Mouse (Mus musculus): Measurements from ENCODE around the gene Dnaaf5. TPM values are rescaled to one million over a fixed set of nuclear protein-coding genes. Genes with fewer than 3 reads are reported as not detected.

Dnaaf5 gene
- polyA plus RNA-seq, 1 experiment from 2014 or later: 5.8 TPM

DNA sequence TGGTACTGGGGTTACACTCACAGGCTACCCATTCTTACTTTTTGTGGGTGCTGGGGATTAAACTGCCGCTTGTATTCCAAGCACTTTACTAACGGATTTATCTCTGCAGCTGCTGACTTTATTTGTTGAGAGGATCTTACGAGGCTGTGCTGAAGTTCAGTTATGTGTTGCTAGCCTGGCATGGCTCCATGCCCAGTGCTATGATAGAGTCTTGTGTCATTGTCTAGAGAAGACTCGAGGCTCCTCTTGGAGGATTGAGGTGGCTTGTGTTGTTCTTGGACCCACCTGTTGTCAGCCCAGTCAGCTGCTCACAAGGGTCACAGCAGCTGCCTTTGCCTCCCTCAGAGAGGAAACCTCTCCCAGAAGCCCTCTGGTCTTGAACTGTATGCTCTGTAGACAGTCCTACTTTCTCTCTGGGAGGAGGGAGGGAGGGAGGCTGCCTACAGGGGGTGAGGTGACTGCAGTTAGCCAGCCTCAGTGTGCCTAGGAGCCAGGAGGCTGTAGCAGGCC lies 70.0 kb downstream of the Dnaaf5 start:
- peaks cover 73% of the 10 kb centered on the region for H3K36me3 ChIP-seq (ENCODE audit: control insufficient read depth, insufficient read depth, low read length)

DNA sequence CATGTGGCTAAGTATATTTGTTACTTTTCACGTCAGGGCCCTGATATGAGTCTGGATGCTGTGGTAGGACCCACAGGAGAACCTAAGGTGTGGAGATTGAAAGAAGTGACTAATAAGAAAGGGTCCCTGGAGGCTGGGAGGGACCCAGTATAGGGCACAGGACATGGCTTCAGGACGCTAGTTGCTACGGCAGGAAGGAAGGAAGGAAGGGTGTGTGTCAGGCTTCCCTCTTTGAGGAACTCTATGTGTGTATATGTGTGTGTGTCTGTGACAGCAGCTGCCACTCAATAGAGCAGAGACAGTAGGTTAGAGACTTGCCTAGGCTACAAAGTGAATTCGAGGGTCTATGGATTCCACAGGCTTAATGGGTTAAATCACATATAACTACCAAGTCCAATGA lies 70.6 kb downstream of the Dnaaf5 start:
- Histone ChIP-seq H3K27ac (replicated peaks; ENCODE audit: low read depth, low read length) (no peak overlapping the region), H3K27me3 (replicated peaks; ENCODE audit: control insufficient read depth, insufficient read depth, low read length) (no peaks in the 10 kb centered on the region), H3K9ac (ENCODE audit: low read depth, low read length) (no peak overlapping the region), H3K4me2 (ENCODE audit: low read depth, low read length) (no peak overlapping the region), H3K4me3 (ENCODE audit: low read depth, low read length) (no peak overlapping the region), H3K36me3 (ENCODE audit: control insufficient read depth, insufficient read depth, low read length) (peaks cover 73% of the 10 kb centered on the region), H3K9me3 (ENCODE audit: control insufficient read depth, low read length) (no peaks in the 10 kb centered on the region), H3K4me1 (ENCODE audit: control insufficient read depth, insufficient read depth, low read length) (no peaks in the 10 kb centered on the region)
- DNase-seq (ENCODE audit: low spot score) (no peak), ATAC-seq (ENCODE audit: low read depth) (no peak)
- 76% methylated on average over 4 of the region's 4 CpGs for WGBS

More for the DNA sequence above, 70.0 kb downstream of the Dnaaf5 start:
- peak; percentile 47 for ATAC-seq (ENCODE audit: low read depth)
- Histone ChIP-seq H3K4me2 (ENCODE audit: low read depth, low read length) (no peak overlapping the region), H3K9ac (ENCODE audit: low read depth, low read length) (no peak overlapping the region), H3K27ac (replicated peaks; ENCODE audit: low read depth, low read length) (no peak overlapping the region), H3K27me3 (replicated peaks; ENCODE audit: control insufficient read depth, insufficient read depth, low read length) (no peaks in the 10 kb centered on the region), H3K9me3 (ENCODE audit: control insufficient read depth, low read length) (no peaks in the 10 kb centered on the region), H3K4me3 (ENCODE audit: low read depth, low read length) (no peak overlapping the region), H3K4me1 (ENCODE audit: control insufficient read depth, insufficient read depth, low read length) (no peaks in the 10 kb centered on the region)
- WGBS: 81% methylated on average over 4 of the region's 4 CpGs
- peak; percentile 48 for DNase-seq (ENCODE audit: low spot score)

DNA sequence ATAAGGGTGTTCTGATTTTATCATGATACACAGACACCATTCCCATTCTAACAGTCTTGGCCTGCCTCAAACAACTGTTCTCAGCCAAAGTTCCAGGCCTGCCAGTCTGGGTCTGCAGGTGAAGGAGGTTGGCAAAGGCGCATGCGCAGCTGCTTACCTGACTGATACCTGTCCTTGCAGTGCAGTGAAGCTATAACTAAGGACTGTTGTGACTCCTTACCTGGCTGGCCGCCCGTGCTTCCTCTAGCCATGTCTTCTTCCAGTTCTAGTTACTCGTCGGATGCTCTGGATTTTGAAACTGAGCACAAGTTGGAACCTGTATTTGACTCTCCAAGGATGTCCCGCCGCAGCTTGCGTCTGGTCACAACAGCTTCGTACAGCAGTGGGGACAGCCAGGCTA lies 73.3 kb downstream of the Dnaaf5 start:
- ATAC-seq (ENCODE audit: low read depth) (no peak), DNase-seq (ENCODE audit: low spot score) (no peak)
- H3K36me3 ChIP-seq (ENCODE audit: control insufficient read depth, insufficient read depth, low read length): peaks cover 84% of the 10 kb centered on the region
- H3K9ac ChIP-seq (ENCODE audit: low read depth, low read length): no peak overlapping the region
- no peaks in the 10 kb centered on the region for H3K27me3 ChIP-seq (replicated peaks; ENCODE audit: control insufficient read depth, insufficient read depth, low read length)
- WGBS: 95% methylated on average over 10 of the region's 10 CpGs
- no peak overlapping the region for H3K4me3 ChIP-seq (ENCODE audit: low read depth, low read length)
- H3K9me3 ChIP-seq (ENCODE audit: control insufficient read depth, low read length): no peaks in the 10 kb centered on the region
- H3K27ac ChIP-seq (replicated peaks; ENCODE audit: low read depth, low read length): no peak overlapping the region
- no peaks in the 10 kb centered on the region for H3K4me1 ChIP-seq (ENCODE audit: control insufficient read depth, insufficient read depth, low read length)
- H3K4me2 ChIP-seq (ENCODE audit: low read depth, low read length): no peak overlapping the region

DNA sequence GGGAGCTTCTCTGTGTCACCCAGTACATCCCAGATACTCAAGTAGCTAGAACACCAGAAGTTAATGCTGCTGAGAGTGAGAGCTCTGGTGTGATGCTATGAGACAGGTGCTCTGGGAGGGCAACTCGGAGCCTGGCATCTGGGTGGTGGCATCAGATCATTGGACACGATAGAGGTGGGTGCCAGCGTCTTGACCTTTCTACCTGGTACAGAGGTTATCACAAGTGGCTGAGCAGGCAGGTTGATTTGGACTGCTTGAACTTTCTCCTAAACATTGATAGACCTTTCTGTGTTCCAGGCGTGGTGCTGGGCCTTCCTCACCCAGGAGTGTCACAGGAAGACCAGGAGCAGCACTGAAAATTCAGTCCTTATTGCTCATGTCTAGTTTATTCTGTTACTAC lies 77.2 kb downstream of the Dnaaf5 start:
- WGBS: 95% methylated on average over 4 of the region's 4 CpGs
- H3K9ac ChIP-seq (ENCODE audit: low read depth, low read length): no peak overlapping the region
- no peak overlapping the region for H3K4me3 ChIP-seq (ENCODE audit: low read depth, low read length)
- no peaks in the 10 kb centered on the region for H3K4me1 ChIP-seq (ENCODE audit: control insufficient read depth, insufficient read depth, low read length)
- H3K9me3 ChIP-seq (ENCODE audit: control insufficient read depth, low read length): no peaks in the 10 kb centered on the region
- H3K4me2 ChIP-seq (ENCODE audit: low read depth, low read length): no peak overlapping the region
- ATAC-seq (ENCODE audit: low read depth) (no peak), DNase-seq (ENCODE audit: low spot score) (no peak)
- H3K27me3 ChIP-seq (replicated peaks; ENCODE audit: control insufficient read depth, insufficient read depth, low read length): no peaks in the 10 kb centered on the region
- peaks cover 93% of the 10 kb centered on the region for H3K36me3 ChIP-seq (ENCODE audit: control insufficient read depth, insufficient read depth, low read length)
- no peak overlapping the region for H3K27ac ChIP-seq (replicated peaks; ENCODE audit: low read depth, low read length)

DNA sequence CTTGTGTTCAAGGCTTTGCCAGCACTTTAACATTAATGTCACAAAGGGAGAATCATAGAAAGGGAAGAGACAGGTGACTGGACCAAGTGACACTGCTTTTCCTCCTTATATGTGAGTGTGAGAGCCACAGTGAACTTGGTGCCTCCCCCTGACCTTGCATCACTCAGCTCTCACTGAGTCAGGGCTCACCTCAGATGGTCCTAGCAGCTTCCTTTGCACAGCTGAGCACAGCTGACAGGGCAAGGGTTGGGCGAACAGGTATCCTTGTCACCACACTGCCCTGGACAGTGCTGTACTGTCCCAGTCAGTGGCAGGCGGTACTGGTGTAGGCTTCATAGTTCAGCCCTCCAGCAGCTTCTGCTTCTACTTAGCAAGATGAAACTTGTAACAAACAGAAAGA lies 77.6 kb downstream of the Dnaaf5 start:
- no peak overlapping the region for H3K4me2 ChIP-seq (ENCODE audit: low read depth, low read length)
- ATAC-seq (ENCODE audit: low read depth): no peak
- no peaks in the 10 kb centered on the region for H3K27me3 ChIP-seq (replicated peaks; ENCODE audit: control insufficient read depth, insufficient read depth, low read length)
- H3K36me3 ChIP-seq (ENCODE audit: control insufficient read depth, insufficient read depth, low read length): peaks cover 93% of the 10 kb centered on the region
- no peak for DNase-seq (ENCODE audit: low spot score)
- 100% methylated on average over 2 of the region's 2 CpGs for WGBS
- H3K9me3 ChIP-seq (ENCODE audit: control insufficient read depth, low read length): no peaks in the 10 kb centered on the region
- H3K4me3 ChIP-seq (ENCODE audit: low read depth, low read length): no peak overlapping the region
- no peaks in the 10 kb centered on the region for H3K4me1 ChIP-seq (ENCODE audit: control insufficient read depth, insufficient read depth, low read length)
- no peak overlapping the region for H3K27ac ChIP-seq (replicated peaks; ENCODE audit: low read depth, low read length)
- H3K9ac ChIP-seq (ENCODE audit: low read depth, low read length): no peak overlapping the region

DNA sequence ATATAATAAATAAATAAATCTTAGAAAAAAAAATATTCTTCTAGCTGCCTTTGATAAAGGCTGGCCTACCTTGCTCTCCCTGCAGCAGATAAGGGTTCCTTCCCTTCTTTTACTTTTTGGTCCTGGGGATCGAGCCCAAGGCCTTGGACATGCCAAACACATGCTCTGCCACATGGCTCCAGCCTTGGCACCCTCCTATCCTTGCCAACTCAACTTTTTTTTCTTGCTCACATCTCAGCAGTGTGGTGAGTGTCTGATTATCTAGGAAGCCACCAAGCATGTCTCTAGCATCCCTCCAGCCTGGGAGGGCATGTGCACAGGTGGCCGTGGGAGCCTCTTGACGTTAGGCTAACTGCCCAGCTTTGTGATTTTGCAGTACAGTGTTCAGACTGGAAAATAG lies 78.3 kb downstream of the Dnaaf5 start:
- 100% methylated on average over 3 of the region's 3 CpGs for WGBS
- H3K27me3 ChIP-seq (replicated peaks; ENCODE audit: control insufficient read depth, insufficient read depth, low read length): no peaks in the 10 kb centered on the region

DNA sequence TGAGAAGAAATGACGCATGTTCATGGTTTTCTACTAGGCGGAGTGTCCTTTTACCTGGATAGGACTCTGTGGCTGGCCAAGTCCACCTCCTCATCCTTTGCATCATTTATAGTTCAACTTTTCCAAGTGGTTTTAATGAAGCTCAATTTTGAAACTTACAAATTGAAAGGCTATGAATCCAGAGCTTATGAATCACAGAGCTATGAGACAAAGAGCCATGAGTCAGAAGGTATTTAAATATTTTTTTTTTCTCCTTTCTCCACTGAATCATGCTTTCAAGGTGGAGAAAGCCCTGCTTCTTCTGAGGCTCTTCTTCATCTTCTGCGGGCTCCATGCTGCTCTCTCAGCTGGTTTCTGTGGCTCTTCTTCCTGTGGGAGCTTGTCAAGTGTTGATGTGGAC lies 79.7 kb downstream of the Dnaaf5 start:
- ATAC-seq (ENCODE audit: low read depth) (no peak), DNase-seq (ENCODE audit: low spot score) (no peak)
- no peak overlapping the region for H3K4me2 ChIP-seq (ENCODE audit: low read depth, low read length)
- H3K9me3 ChIP-seq (ENCODE audit: control insufficient read depth, low read length): no peaks in the 10 kb centered on the region
- no peak overlapping the region for H3K9ac ChIP-seq (ENCODE audit: low read depth, low read length)
- H3K27ac ChIP-seq (replicated peaks; ENCODE audit: low read depth, low read length): no peak overlapping the region
- H3K4me3 ChIP-seq (ENCODE audit: low read depth, low read length): no peak overlapping the region
- H3K36me3 ChIP-seq (ENCODE audit: control insufficient read depth, insufficient read depth, low read length): peaks cover 93% of the 10 kb centered on the region
- H3K4me1 ChIP-seq (ENCODE audit: control insufficient read depth, insufficient read depth, low read length): no peaks in the 10 kb centered on the region
- no peaks in the 10 kb centered on the region for H3K27me3 ChIP-seq (replicated peaks; ENCODE audit: control insufficient read depth, insufficient read depth, low read length)
- WGBS: 98% methylated on average over 3 of the region's 3 CpGs

More for the DNA sequence above, 78.3 kb downstream of the Dnaaf5 start:
- ATAC-seq (ENCODE audit: low read depth): no peak
- Histone ChIP-seq H3K4me2 (ENCODE audit: low read depth, low read length) (no peak overlapping the region), H3K4me3 (ENCODE audit: low read depth, low read length) (no peak overlapping the region), H3K9me3 (ENCODE audit: control insufficient read depth, low read length) (no peaks in the 10 kb centered on the region), H3K27ac (replicated peaks; ENCODE audit: low read depth, low read length) (no peak overlapping the region), H3K4me1 (ENCODE audit: control insufficient read depth, insufficient read depth, low read length) (no peaks in the 10 kb centered on the region), H3K9ac (ENCODE audit: low read depth, low read length) (no peak overlapping the region), H3K36me3 (ENCODE audit: control insufficient read depth, insufficient read depth, low read length) (peaks cover 93% of the 10 kb centered on the region)
- DNase-seq (ENCODE audit: low spot score): no peak

DNA sequence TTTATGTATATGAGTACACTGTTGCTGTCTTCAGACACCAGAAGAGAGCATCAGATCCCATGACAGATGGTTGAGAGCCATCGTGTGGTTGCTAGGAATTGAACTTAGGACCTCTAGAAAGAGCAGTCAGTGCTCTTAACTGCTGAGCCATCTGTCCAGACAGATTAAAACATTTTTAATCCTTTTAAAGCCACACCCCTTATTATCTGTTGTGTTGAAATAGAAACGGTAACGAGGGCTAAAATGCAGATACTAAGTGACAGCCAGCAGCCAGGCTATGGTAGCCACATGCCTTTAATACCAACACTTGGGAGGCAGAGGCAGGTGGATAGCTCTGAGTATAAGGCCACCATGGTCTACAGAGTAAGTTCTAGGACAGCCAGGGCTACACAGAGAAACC lies 82.1 kb downstream of the Dnaaf5 start:
- H3K4me3 ChIP-seq (ENCODE audit: low read depth, low read length): no peak overlapping the region
- H3K9ac ChIP-seq (ENCODE audit: low read depth, low read length): no peak overlapping the region
- peaks cover 93% of the 10 kb centered on the region for H3K36me3 ChIP-seq (ENCODE audit: control insufficient read depth, insufficient read depth, low read length)
- H3K27ac ChIP-seq (replicated peaks; ENCODE audit: low read depth, low read length): no peak overlapping the region
- no peaks in the 10 kb centered on the region for H3K27me3 ChIP-seq (replicated peaks; ENCODE audit: control insufficient read depth, insufficient read depth, low read length)
- no peaks in the 10 kb centered on the region for H3K4me1 ChIP-seq (ENCODE audit: control insufficient read depth, insufficient read depth, low read length)
- WGBS: 82% methylated on average over 3 of the region's 3 CpGs
- H3K9me3 ChIP-seq (ENCODE audit: control insufficient read depth, low read length): no peaks in the 10 kb centered on the region
- H3K4me2 ChIP-seq (ENCODE audit: low read depth, low read length): no peak overlapping the region
- ATAC-seq (ENCODE audit: low read depth) (no peak), DNase-seq (ENCODE audit: low spot score) (no peak)

DNA sequence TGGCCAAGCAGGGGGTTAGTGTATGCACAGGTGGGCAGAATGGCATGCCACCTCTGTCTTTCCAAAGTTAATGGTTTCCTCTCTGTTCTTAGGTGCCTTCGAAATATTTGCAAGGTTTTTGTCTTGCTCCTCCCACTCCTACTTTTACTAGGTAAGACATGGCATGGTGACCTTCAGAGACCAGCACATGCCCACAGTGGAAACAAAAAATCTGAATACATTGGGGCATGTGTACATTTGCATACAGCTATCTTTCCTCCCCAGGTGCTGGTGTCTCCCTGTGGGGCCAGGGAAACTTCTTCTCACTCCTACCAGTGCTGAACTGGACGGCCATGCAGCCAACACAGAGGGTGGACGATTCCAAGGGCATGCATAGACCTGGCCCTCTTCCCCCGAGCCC lies 84.4 kb downstream of the Dnaaf5 start:
- no peak for DNase-seq (ENCODE audit: low spot score)
- H3K9ac ChIP-seq (ENCODE audit: low read depth, low read length): no peak overlapping the region
- no peaks in the 10 kb centered on the region for H3K9me3 ChIP-seq (ENCODE audit: control insufficient read depth, low read length)
- no peaks in the 10 kb centered on the region for H3K27me3 ChIP-seq (replicated peaks; ENCODE audit: control insufficient read depth, insufficient read depth, low read length)
- no peak overlapping the region for H3K4me2 ChIP-seq (ENCODE audit: low read depth, low read length)
- WGBS: 92% methylated on average over 4 of the region's 4 CpGs
- H3K4me1 ChIP-seq (ENCODE audit: control insufficient read depth, insufficient read depth, low read length): no peaks in the 10 kb centered on the region
- no peak for ATAC-seq (ENCODE audit: low read depth)
- H3K27ac ChIP-seq (replicated peaks; ENCODE audit: low read depth, low read length): no peak overlapping the region
- peaks cover 88% of the 10 kb centered on the region for H3K36me3 ChIP-seq (ENCODE audit: control insufficient read depth, insufficient read depth, low read length)
- no peak overlapping the region for H3K4me3 ChIP-seq (ENCODE audit: low read depth, low read length)
